Comparison of ENCODE assay signal across 8 mouse cellular contexts in genomic region chr12:55560025-55560690, GRCm38 (mm10). TPM values are rescaled to one million over a fixed set of nuclear protein-coding genes. Genes with fewer than 3 reads are reported as not detected.
DNase-seq lines count a peak whose midpoint lies in the region; ATAC-seq lines count a peak whose summit lies in the region.

No protein-coding gene starts in this region.

- 14% methylated on average over 19 of the region's 19 CpGs for WGBS in embryonic facial prominence, embryonic 13.5 days
- 9% methylated on average over 19 of the region's 19 CpGs for WGBS in liver, embryonic 12.5 days (ENCODE audit: insufficient replicate concordance)

- no peaks in the 10 kb centered on the region for H3K9me3 ChIP-seq in embryonic facial prominence, embryonic 13.5 days
- peaks cover 3% of the 10 kb centered on the region; the same call in 1 of the 2 replicates for H3K9me3 ChIP-seq in liver, embryonic 12.5 days (replicated peaks)

- H3K36me3 ChIP-seq in embryonic facial prominence, embryonic 13.5 days = no peaks in the 10 kb centered on the region
- no peaks in the 10 kb centered on the region for H3K36me3 ChIP-seq in liver, embryonic 12.5 days

- H3K4me1 ChIP-seq in embryonic facial prominence, embryonic 13.5 days = no peaks in the 10 kb centered on the region; the same call in 1 of the 2 replicates
- peaks cover 10% of the 10 kb centered on the region for H3K4me1 ChIP-seq in liver, embryonic 12.5 days

- no peaks in the 10 kb centered on the region for H3K27me3 ChIP-seq in embryonic facial prominence, embryonic 13.5 days
- no peaks in the 10 kb centered on the region for H3K27me3 ChIP-seq in liver, embryonic 12.5 days (replicated peaks)

- H3K4me3 ChIP-seq in embryonic facial prominence, embryonic 13.5 days = peak overlapping the region; percentile 36
- H3K4me3 ChIP-seq in liver, embryonic 12.5 days = peak overlapping the region; percentile 44

- H3K9ac ChIP-seq in embryonic facial prominence, embryonic 13.5 days = 0 out of 2 replicates have a peak overlapping the region, but pooled peaks have one; percentile 27
- H3K9ac ChIP-seq in liver, embryonic 12.5 days = no peak overlapping the region; the same call in 1 of the 2 replicates

- peak; percentile 82 for DNase-seq in heart, adult 11 months
- DNase-seq in heart, adult 9 months (ENCODE audit: low spot score in 2 of 2) = no peak
- peak; percentile 58 for DNase-seq in induced T-regulatory cell, adult 2 months (ENCODE audit: low read depth)
- DNase-seq in natural killer cell, adult 2 months (ENCODE audit: low spot score in 2 of 2) = peak; percentile 4 to 8
- no peak for DNase-seq in layer of hippocampus, postnatal 14 days (ENCODE audit: low spot score in 2 of 2)
- DNase-seq in spleen, postnatal 4 days (ENCODE audit: low spot score in 2 of 2) = no peak

- no peak overlapping the region for H3K27ac ChIP-seq in embryonic facial prominence, embryonic 13.5 days
- H3K27ac ChIP-seq in liver, embryonic 12.5 days = no peak overlapping the region

- no peak for ATAC-seq in embryonic facial prominence, embryonic 13.5 days (ENCODE audit: insufficient number of reproducible peaks, insufficient read depth, low FRiP score, low TSS enrichment, low read depth)
- ATAC-seq in liver, embryonic 12.5 days = no peak

- H3K4me2 ChIP-seq in embryonic facial prominence, embryonic 13.5 days = peak overlapping the region; percentile 62
- peak overlapping the region; percentile 63 for H3K4me2 ChIP-seq in liver, embryonic 12.5 days

RNA-seq across cellular contexts. Expression of gene Aldoart2, which starts 4.9 kb away (rescaled TPM):
- 0.15 TPM in 1 of 2 replicates, not detected in the other for polyA plus RNA-seq in embryonic facial prominence, embryonic 13.5 days (2015; fragmentation: Nextera tagmentation; extraction: Ambion mirVana)
- polyA plus RNA-seq in liver, embryonic 12.5 days (2016; fragmentation: Nextera tagmentation; extraction: Ambion mirVana) = not detected in 2 replicates
- total RNA-seq in layer of hippocampus, postnatal 14 days (2021) = not detected

RNA-seq across cellular contexts. Expression of gene Insm2, which starts 39.1 kb away (rescaled TPM):
- polyA plus RNA-seq in embryonic facial prominence, embryonic 13.5 days (2015; fragmentation: Nextera tagmentation; extraction: Ambion mirVana) = 0.10 TPM in 1 of 2 replicates, not detected in the other
- 0.10 TPM in 1 of 2 replicates, not detected in the other for polyA plus RNA-seq in liver, embryonic 12.5 days (2016; fragmentation: Nextera tagmentation; extraction: Ambion mirVana)
- under 1 TPM; 0.23 to 0.33 TPM for total RNA-seq in layer of hippocampus, postnatal 14 days (2021)

Comparison
In these comparisons a context has a peak if more than half of its experiments do, and no peak if none do; other contexts are left out.
1. DNase-seq: peak in heart, adult 11 months (single experiment), induced T-regulatory cell, adult 2 months (single experiment) and natural killer cell, adult 2 months (2 of 2); none in heart, adult 9 months (0 of 2), layer of hippocampus, postnatal 14 days (0 of 2) and spleen, postnatal 4 days (0 of 2).